Mouse (Mus musculus) heart, embryonic 12.5 days (tissue): ENCODE results near the gene Arl9. TPM values are rescaled to one million over a fixed set of nuclear protein-coding genes. Genes with fewer than 3 reads are reported as not detected.
"Not testable (repeated sequence)": the region's sequence is repeated elsewhere in the genome, so short reads cannot be mapped to it uniquely, and the experiment has no call there.

Source experiments
- ATAC-seq: fragments of 200-750 bp; cut with Nextera tagmentation; 2 replicates; pipeline ENCODE4 v1.8.0; 2017; ENCODE audit warnings: moderate TSS enrichment, moderate library complexity; ENCODE audit not compliant: insufficient number of reproducible peaks, low FRiP score
- H3K27ac ChIP-seq: fragments of 300-500 bp; sonication (generic); 2 replicates; pipeline ENCODE4 v1.5.1; 2016; ENCODE audit warnings: mild to moderate bottlenecking, moderate library complexity; ENCODE audit not compliant: poor library complexity, severe bottlenecking
- H3K27me3 ChIP-seq: fragments of 300-500 bp; sonication (generic); replicated peaks from 2 replicates; pipeline ENCODE4 v1.6.1; 2016; ENCODE audit warnings: mild to moderate bottlenecking, moderate library complexity
- H3K36me3 ChIP-seq: fragments of 300-500 bp; sonication (generic); 2 replicates; pipeline ENCODE4 v1.6.1; 2016; ENCODE audit warnings: mild to moderate bottlenecking, moderate library complexity
- H3K4me1 ChIP-seq: fragments of 300-500 bp; sonication (generic); replicated peaks from 2 replicates; pipeline ENCODE4 v1.6.1; 2016; ENCODE audit warnings: mild to moderate bottlenecking
- H3K4me2 ChIP-seq: fragments of 300-500 bp; sonication (generic); 2 replicates; pipeline ENCODE4 v1.6.1; 2016; ENCODE audit warnings: mild to moderate bottlenecking, moderate library complexity
- H3K4me3 ChIP-seq: fragments of 300-500 bp; sonication (generic); 2 replicates; pipeline ENCODE4 v1.5.1; 2016; ENCODE audit warnings: mild to moderate bottlenecking
- H3K9ac ChIP-seq: fragments of 300-500 bp; sonication (generic); 2 replicates; pipeline ENCODE4 v1.6.1; 2016; ENCODE audit warnings: mild to moderate bottlenecking, moderate library complexity
- H3K9me3 ChIP-seq: fragments of 300-500 bp; sonication (generic); replicated peaks from 2 replicates; pipeline ENCODE4 v1.6.1; 2016; ENCODE audit warnings: mild to moderate bottlenecking, moderate library complexity
- WGBS: fragments of 180-500 bp; shearing (Covaris S2); methylation state at CpG from one replicate; pipeline ENCODE4 v1.1.7; 2016; 5-methylcytosine and 5-hydroxymethylcytosine counted together
- polyA plus RNA-seq: library from polyadenylated mRNA; unstranded; fragments of >200 nt; fragmentation: Nextera tagmentation; extraction: Ambion mirVana; gene quantifications from 2 replicates; pipeline ENCODE4 v1.2.1, GENCODE M21; 2016

Arl9 gene
- polyA plus RNA-seq, 1 experiment from 2014 or later = not detected

DNA sequence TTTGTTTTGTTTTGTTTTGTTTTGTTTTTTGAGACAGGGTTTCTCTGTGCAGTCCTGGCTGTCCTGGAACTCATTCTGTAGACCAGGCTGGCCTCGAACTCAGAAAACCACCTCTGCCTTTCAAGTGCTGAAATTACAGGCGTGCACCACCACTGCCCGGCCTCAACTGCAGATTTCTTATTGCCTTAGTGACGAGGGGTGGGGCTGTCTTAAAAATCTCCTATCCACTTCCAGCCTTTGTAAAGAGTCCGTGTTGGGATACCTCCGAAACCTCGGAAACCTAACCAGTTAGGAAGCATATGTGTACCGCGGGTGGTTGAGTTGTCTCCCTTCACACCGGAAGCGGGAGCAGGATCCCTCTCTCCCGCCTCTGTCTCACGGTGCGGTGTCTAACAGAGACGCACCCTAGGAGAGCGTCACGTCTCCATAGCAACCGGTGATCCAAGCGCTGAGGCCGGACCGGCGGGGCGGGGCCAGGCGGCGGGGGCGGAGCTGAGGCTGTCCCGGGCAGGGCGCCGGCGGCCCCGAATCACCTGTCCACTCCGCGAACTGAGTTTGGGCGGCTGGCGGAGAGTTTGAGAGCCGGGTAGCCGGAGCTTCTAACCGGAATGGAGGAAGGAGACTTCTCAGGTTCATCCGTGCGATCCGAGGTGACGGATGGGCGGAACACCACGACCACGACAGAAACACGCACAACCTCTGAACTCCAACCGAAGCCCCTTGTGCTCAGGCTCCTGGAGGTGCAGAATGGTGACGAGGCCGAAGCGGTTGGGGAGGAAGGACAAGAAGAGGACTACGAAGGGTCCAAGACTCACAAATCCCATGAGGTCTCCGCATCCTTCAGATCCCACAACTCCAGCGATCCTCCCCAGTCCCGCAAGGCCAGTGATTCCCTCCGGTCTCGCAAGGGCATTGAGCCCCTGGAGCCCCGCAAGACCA, 12.0 kb downstream of the Arl9 start, which contains the start of gene Thegl:
Gene Thegl (plus strand): TSS at position 480 of the 939 bp plus-strand sequence.
- peak; percentile 98 for ATAC-seq
- peaks cover 4% of the 10 kb centered on the region; the same call in 1 of the 2 replicates for H3K4me1 ChIP-seq
- peak within 1 kb of the TSS; percentile 90 for H3K4me2 ChIP-seq
- 0 out of 2 replicates have a peak, but pooled peaks cover 2% of the 10 kb centered on the region for H3K9me3 ChIP-seq
- H3K4me3 ChIP-seq = peak within 1 kb of the TSS; percentile 55
- H3K9ac ChIP-seq = peak within 1 kb of the TSS; percentile 49; the same call in 1 of the 2 replicates
- H3K27me3 ChIP-seq = peaks cover 6% of the 10 kb centered on the region
- 14% methylated on average over 57 of the region's 57 CpGs for WGBS
- H3K27ac ChIP-seq = no peak within 1 kb of the TSS
- H3K36me3 ChIP-seq = no peaks in the 10 kb centered on the region

DNA sequence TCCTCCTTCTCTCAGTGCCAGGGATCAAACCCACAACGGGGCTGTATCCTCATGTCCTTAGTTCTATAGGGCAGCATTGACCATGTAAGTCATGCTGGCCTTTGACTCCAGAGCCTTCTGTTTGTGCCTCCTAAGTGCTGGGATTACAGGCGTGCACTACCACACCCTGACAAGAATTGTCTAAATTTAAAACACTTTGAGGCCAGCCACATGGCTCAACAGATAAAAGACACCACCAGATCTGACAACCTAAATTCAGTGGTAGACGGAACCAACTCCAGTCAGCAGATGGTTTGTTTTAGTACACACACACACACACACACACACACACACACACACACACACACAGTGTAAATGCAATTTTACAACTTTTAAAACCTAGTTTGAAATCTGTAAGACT, 24.2 kb downstream of the Arl9 start:
- Histone ChIP-seq H3K9ac (no peak overlapping the region), H3K27me3 (no peaks in the 10 kb centered on the region), H3K4me1 (no peaks in the 10 kb centered on the region), H3K4me2 (no peak overlapping the region), H3K4me3 (no peak overlapping the region), H3K9me3 (peaks cover 6% of the 10 kb centered on the region; the same call in 1 of the 2 replicates), H3K36me3 (no peaks in the 10 kb centered on the region), H3K27ac (no peak overlapping the region)
- WGBS = 48% methylated on average over 3 of the region's 3 CpGs
- ATAC-seq = no peak

DNA sequence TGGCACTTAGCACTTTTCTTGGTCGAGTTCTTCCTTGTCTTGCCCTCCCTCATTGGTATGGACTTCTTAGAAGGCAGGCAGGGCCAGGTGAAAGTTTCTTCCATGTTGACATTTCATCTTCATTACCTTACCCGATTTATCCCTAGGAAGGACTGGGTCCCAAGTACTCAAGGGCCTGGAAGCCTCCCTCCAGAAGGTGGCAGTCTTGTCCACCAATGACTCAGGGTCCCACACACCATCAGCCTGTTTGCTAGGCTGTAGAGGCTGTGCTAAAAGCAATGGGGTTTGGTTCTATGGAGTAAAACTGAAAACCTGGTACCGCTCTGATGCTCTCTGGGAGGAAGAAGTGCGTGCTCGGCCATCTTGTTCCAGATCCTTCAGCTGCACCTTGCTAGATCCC, 25.9 kb downstream of the Arl9 start:
- no peak overlapping the region for H3K27ac ChIP-seq
- H3K9ac ChIP-seq = no peak overlapping the region
- H3K27me3 ChIP-seq = no peaks in the 10 kb centered on the region
- H3K36me3 ChIP-seq = no peaks in the 10 kb centered on the region
- H3K9me3 ChIP-seq = 0 out of 2 replicates have a peak, but pooled peaks cover 3% of the 10 kb centered on the region
- no peak overlapping the region for H3K4me2 ChIP-seq
- 75% methylated on average over 5 of the region's 5 CpGs for WGBS
- no peaks in the 10 kb centered on the region for H3K4me1 ChIP-seq
- ATAC-seq = no peak
- no peak overlapping the region for H3K4me3 ChIP-seq

DNA sequence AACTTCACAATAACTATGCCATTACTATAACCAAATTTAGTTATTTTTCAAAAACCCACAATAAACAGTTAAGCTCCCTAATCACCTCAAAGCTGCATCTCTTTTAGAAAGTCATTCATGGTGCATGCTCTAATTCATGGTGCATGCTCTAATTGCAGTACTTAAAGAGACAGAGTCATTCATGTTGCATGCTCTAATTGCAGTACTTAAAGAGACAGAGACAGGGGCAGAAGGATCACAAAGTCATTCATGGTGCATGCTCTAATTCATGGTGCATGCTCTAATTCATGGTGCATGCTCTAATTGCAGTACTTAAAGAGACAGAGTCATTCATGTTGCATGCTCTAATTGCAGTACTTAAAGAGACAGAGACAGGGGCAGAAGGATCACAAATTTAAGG, 31.2 kb downstream of the Arl9 start:
- H3K27me3 ChIP-seq, ATAC-seq, H3K4me2 ChIP-seq, H3K27ac ChIP-seq, H3K9me3 ChIP-seq, H3K36me3 ChIP-seq, H3K4me3 ChIP-seq, H3K9ac ChIP-seq, H3K4me1 ChIP-seq: not testable (repeated sequence)

DNA sequence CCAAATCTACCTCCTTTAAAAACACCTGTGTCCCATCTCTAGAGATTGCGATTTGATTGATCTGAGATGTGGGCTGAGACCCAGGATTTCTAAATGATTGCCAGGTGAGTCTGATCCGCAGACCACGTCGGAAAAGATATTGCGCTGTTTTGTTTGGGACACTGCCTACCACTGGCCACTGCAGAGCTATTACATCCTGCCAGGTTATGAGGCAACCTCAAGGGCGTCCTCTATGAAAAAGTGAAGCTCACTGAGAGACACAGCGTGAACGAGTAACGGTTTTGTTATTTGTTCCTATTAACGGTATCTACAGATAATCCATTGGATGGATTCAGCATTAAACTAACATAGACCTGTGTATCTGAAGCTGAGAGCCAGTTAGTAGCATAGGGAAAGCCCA, 34.6 kb downstream of the Arl9 start:
- 83% methylated on average over 10 of the region's 10 CpGs for WGBS

DNA sequence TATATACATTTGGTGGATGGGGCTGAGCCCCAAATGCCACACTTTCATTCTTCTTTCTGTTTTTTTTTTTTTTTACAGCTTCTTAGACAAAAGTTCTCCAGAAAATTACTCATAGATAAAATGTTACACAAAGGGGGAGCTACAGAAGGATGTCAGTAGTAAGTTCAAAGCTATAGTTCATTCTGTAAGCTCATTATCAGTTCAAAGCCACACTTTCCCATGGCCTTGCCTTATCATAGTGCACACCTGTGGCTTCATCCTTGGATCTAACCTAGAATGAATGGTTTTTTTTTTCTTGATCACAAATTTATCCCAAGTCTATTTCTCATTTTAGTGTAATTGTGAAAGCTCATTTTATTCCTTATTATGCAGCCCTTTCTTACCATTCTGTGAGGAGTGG, 35.5 kb downstream of the Arl9 start:
- H3K4me2 ChIP-seq = no peak overlapping the region
- no peaks in the 10 kb centered on the region for H3K4me1 ChIP-seq
- ATAC-seq = no peak
- H3K36me3 ChIP-seq = no peaks in the 10 kb centered on the region
- H3K27me3 ChIP-seq = no peaks in the 10 kb centered on the region
- H3K27ac ChIP-seq = no peak overlapping the region
- no peak overlapping the region for H3K9ac ChIP-seq
- peaks cover 5% of the 10 kb centered on the region; the same call in 1 of the 2 replicates for H3K9me3 ChIP-seq
- no peak overlapping the region for H3K4me3 ChIP-seq

More for the DNA sequence above, 34.6 kb downstream of the Arl9 start:
- no peak overlapping the region for H3K4me3 ChIP-seq
- peaks cover 5% of the 10 kb centered on the region; the same call in 1 of the 2 replicates for H3K9me3 ChIP-seq
- no peak overlapping the region for H3K9ac ChIP-seq
- no peaks in the 10 kb centered on the region for H3K36me3 ChIP-seq
- H3K4me2 ChIP-seq = no peak overlapping the region
- H3K27ac ChIP-seq = no peak overlapping the region
- H3K4me1 ChIP-seq = no peaks in the 10 kb centered on the region
- no peaks in the 10 kb centered on the region for H3K27me3 ChIP-seq
- ATAC-seq = no peak

DNA sequence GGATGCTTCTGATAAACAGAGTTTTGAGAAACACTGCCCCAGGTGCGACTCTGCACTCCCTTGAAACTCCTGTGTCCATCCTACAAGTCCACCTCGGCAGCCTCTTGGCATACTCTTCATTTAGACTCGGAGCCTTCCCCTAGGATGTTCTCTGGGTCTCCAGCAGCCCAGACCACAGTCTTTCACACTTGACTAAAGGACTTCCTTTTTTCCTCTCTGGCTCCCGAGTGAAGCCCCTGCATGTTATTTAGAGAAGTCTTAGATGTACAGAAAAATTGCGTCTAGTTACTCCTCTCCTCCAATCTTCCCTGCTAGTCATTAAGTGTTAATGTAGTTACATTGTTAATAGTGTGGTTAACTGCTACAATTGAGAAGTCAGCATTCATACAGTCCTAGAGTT, 40.5 kb downstream of the Arl9 start:
- no peak overlapping the region for H3K9ac ChIP-seq
- 66% methylated on average over 5 of the region's 5 CpGs for WGBS
- ATAC-seq = no peak
- no peak overlapping the region for H3K4me2 ChIP-seq
- H3K36me3 ChIP-seq = no peaks in the 10 kb centered on the region
- no peak overlapping the region for H3K4me3 ChIP-seq
- H3K27ac ChIP-seq = no peak overlapping the region
- no peaks in the 10 kb centered on the region for H3K4me1 ChIP-seq
- no peaks in the 10 kb centered on the region; the same call in 1 of the 2 replicates for H3K9me3 ChIP-seq
- no peaks in the 10 kb centered on the region for H3K27me3 ChIP-seq

DNA sequence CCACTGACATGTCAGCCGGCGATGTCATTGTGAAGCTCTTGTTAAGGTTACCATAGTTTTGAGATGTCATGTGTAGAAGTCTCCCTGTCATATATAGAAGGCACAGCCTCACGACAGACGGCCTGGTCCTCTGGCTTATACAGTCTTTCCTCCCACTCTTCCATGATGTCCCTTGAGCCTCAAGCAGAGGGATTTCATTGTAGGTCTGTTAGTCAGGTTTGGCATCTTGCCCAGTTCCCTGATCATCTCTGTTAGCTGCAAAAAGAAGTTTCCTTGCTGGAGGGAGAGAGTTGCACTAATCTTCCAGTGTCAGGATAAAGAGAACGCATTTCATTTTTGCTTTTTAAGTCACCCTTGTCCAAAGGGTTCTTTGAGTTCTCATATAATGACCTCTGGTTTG, 48.8 kb downstream of the Arl9 start:
- Histone ChIP-seq H3K4me1 (no peaks in the 10 kb centered on the region), H3K4me2 (no peak overlapping the region), H3K27ac (no peak overlapping the region), H3K4me3 (no peak overlapping the region), H3K9me3 (peaks cover 4% of the 10 kb centered on the region; the same call in 1 of the 2 replicates), H3K27me3 (0 out of 2 replicates have a peak, but pooled peaks cover 3% of the 10 kb centered on the region), H3K9ac (no peak overlapping the region), H3K36me3 (no peaks in the 10 kb centered on the region)
- 81% methylated on average over 5 of the region's 5 CpGs for WGBS
- ATAC-seq = no peak

DNA sequence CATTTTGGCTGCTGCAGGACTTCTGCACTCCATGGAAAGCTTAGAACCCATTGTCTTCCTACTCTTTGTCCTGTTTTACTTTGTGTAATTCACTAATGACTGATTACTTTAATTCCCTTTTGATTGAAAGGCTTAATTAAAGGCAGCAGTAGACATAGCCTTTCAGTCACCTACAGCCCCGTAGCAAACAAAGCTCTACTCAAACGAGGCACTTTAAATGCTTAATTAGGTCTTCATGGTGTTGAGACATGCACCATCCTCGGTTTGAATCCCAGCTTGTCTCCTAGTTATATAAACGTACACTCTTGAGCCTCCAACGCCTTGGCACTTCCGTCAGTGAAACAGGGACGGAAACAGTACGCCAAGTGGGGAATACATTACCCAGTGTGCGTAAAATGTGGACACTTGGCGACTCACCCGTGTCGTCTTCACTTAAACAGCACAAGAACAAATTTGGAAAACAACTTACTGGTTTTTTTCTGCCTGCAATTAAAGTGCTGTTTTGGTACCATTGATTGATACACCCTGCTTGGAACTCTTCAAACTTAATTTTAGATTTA, 53.1 kb downstream of the Arl9 start:
- Histone ChIP-seq H3K9me3 (peaks cover 4% of the 10 kb centered on the region; the same call in 1 of the 2 replicates), H3K27ac (no peak overlapping the region), H3K4me2 (no peak overlapping the region), H3K4me3 (no peak overlapping the region), H3K27me3 (0 out of 2 replicates have a peak, but pooled peaks cover 3% of the 10 kb centered on the region), H3K4me1 (0 out of 2 replicates have a peak, but pooled peaks cover 3% of the 10 kb centered on the region), H3K36me3 (no peaks in the 10 kb centered on the region), H3K9ac (no peak overlapping the region)
- 81% methylated on average over 12 of the region's 12 CpGs for WGBS
- no peak for ATAC-seq
